Mouse (Mus musculus): ENCODE measurements around the gene Ifi203. TPM values are rescaled to one million over a fixed set of nuclear protein-coding genes. Genes with fewer than 3 reads are reported as not detected.
"Not testable (repeated sequence)": the region's sequence is repeated elsewhere in the genome, so short reads cannot be mapped to it uniquely, and the experiment has no call there.

Gene Ifi203
- polyA plus RNA-seq (2015; fragmentation: Nextera tagmentation; extraction: Ambion mirVana): 1.4 and 1.5 TPM in 2 replicates

- 39% methylated on average over 3 of the region's 3 CpGs for WGBS
- not testable (repeated sequence) for H3K27me3 ChIP-seq (ENCODE audit: control insufficient read depth, insufficient read depth, low read depth, low read length); H3K36me3 ChIP-seq (ENCODE audit: control insufficient read depth, insufficient read depth, low read length); H3K4me3 ChIP-seq (ENCODE audit: low read length); ATAC-seq (ENCODE audit: low read depth); H3K27ac ChIP-seq (ENCODE audit: low read length); H3K4me1 ChIP-seq (replicated peaks; ENCODE audit: control insufficient read depth, insufficient read depth, low read length); H3K4me2 ChIP-seq (ENCODE audit: low read depth, low read length); H3K9me3 ChIP-seq (ENCODE audit: control insufficient read depth, low read length); H3K9ac ChIP-seq (ENCODE audit: low read length)
Measured at GRCm38 (mm10) chr1:173941924-173942779, at the start of gene Ifi203, which contains the start of gene Mndal. Gene Ifi203, minus strand, starts transcription at chr1:173942672. Gene Mndal, minus strand, starts transcription at chr1:173942491.

- not testable (repeated sequence) for H3K27ac ChIP-seq (ENCODE audit: low read length); H3K9me3 ChIP-seq (ENCODE audit: control insufficient read depth, low read length); ATAC-seq (ENCODE audit: low read depth); H3K9ac ChIP-seq (ENCODE audit: low read length); H3K27me3 ChIP-seq (ENCODE audit: control insufficient read depth, insufficient read depth, low read depth, low read length); H3K4me2 ChIP-seq (ENCODE audit: low read depth, low read length); H3K36me3 ChIP-seq (ENCODE audit: control insufficient read depth, insufficient read depth, low read length); H3K4me3 ChIP-seq (ENCODE audit: low read length); H3K4me1 ChIP-seq (replicated peaks; ENCODE audit: control insufficient read depth, insufficient read depth, low read length)
- 70% methylated on average over 6 of the region's 6 CpGs for WGBS
Measured at GRCm38 (mm10) chr1:173982694-173983305, 40.3 kb upstream of the Ifi203 start, which contains the start of gene Ifi202b. Gene Ifi202b, minus strand, starts transcription at chr1:173982744.

GRCm38 (mm10) chr1:173981038-173981437 lies 38.6 kb upstream of the Ifi203 start:
- not testable (repeated sequence) for ATAC-seq (ENCODE audit: low read depth)
- 9% methylated on average over 3 of the region's 3 CpGs for WGBS

GRCm38 (mm10) chr1:173977622-173978021 lies 35.1 kb upstream of the Ifi203 start:
- Histone ChIP-seq H3K9me3 (ENCODE audit: control insufficient read depth, low read length) (no peaks in the 10 kb centered on the region), H3K27me3 (ENCODE audit: control insufficient read depth, insufficient read depth, low read depth, low read length) (no peaks in the 10 kb centered on the region), H3K4me1 (replicated peaks; ENCODE audit: control insufficient read depth, insufficient read depth, low read length) (no peaks in the 10 kb centered on the region), H3K9ac (ENCODE audit: low read length) (no peak overlapping the region), H3K4me2 (ENCODE audit: low read depth, low read length) (no peak overlapping the region), H3K27ac (ENCODE audit: low read length) (no peak overlapping the region), H3K4me3 (ENCODE audit: low read length) (no peak overlapping the region), H3K36me3 (ENCODE audit: control insufficient read depth, insufficient read depth, low read length) (no peaks in the 10 kb centered on the region)
- ATAC-seq (ENCODE audit: low read depth): no peak

More at GRCm38 (mm10) chr1:173981038-173981437, 38.6 kb upstream of the Ifi203 start:
- H3K9me3 ChIP-seq (ENCODE audit: control insufficient read depth, low read length); H3K4me3 ChIP-seq (ENCODE audit: low read length); H3K27ac ChIP-seq (ENCODE audit: low read length); H3K4me2 ChIP-seq (ENCODE audit: low read depth, low read length); H3K4me1 ChIP-seq (replicated peaks; ENCODE audit: control insufficient read depth, insufficient read depth, low read length); H3K36me3 ChIP-seq (ENCODE audit: control insufficient read depth, insufficient read depth, low read length); H3K27me3 ChIP-seq (ENCODE audit: control insufficient read depth, insufficient read depth, low read depth, low read length); H3K9ac ChIP-seq (ENCODE audit: low read length): not testable (repeated sequence)

- Histone ChIP-seq H3K9ac (ENCODE audit: low read length) (no peak overlapping the region), H3K4me3 (ENCODE audit: low read length) (no peak overlapping the region), H3K4me2 (ENCODE audit: low read depth, low read length) (no peak overlapping the region), H3K9me3 (ENCODE audit: control insufficient read depth, low read length) (no peaks in the 10 kb centered on the region), H3K36me3 (ENCODE audit: control insufficient read depth, insufficient read depth, low read length) (no peaks in the 10 kb centered on the region), H3K4me1 (replicated peaks; ENCODE audit: control insufficient read depth, insufficient read depth, low read length) (no peaks in the 10 kb centered on the region), H3K27me3 (ENCODE audit: control insufficient read depth, insufficient read depth, low read depth, low read length) (no peaks in the 10 kb centered on the region), H3K27ac (ENCODE audit: low read length) (no peak overlapping the region)
- no peak for ATAC-seq (ENCODE audit: low read depth)
Measured at GRCm38 (mm10) chr1:173973111-173973510, 30.6 kb upstream of the Ifi203 start.

- H3K9ac ChIP-seq (ENCODE audit: low read length); H3K36me3 ChIP-seq (ENCODE audit: control insufficient read depth, insufficient read depth, low read length); H3K4me1 ChIP-seq (replicated peaks; ENCODE audit: control insufficient read depth, insufficient read depth, low read length); H3K27me3 ChIP-seq (ENCODE audit: control insufficient read depth, insufficient read depth, low read depth, low read length); H3K27ac ChIP-seq (ENCODE audit: low read length); H3K4me3 ChIP-seq (ENCODE audit: low read length); H3K9me3 ChIP-seq (ENCODE audit: control insufficient read depth, low read length); ATAC-seq (ENCODE audit: low read depth); H3K4me2 ChIP-seq (ENCODE audit: low read depth, low read length): not testable (repeated sequence)
- WGBS: 62% methylated on average over 1 of the region's 1 CpGs
Measured at GRCm38 (mm10) chr1:173961491-173961890, 19.0 kb upstream of the Ifi203 start.

GRCm38 (mm10) chr1:173959998-173960397 lies 17.5 kb upstream of the Ifi203 start:
- H3K4me3 ChIP-seq (ENCODE audit: low read length); ATAC-seq (ENCODE audit: low read depth); H3K27me3 ChIP-seq (ENCODE audit: control insufficient read depth, insufficient read depth, low read depth, low read length); H3K36me3 ChIP-seq (ENCODE audit: control insufficient read depth, insufficient read depth, low read length); H3K4me2 ChIP-seq (ENCODE audit: low read depth, low read length); H3K4me1 ChIP-seq (replicated peaks; ENCODE audit: control insufficient read depth, insufficient read depth, low read length); H3K9ac ChIP-seq (ENCODE audit: low read length); H3K9me3 ChIP-seq (ENCODE audit: control insufficient read depth, low read length); H3K27ac ChIP-seq (ENCODE audit: low read length): not testable (repeated sequence)
- 67% methylated on average over 3 of the region's 3 CpGs for WGBS

- not testable (repeated sequence) for H3K4me2 ChIP-seq (ENCODE audit: low read depth, low read length); ATAC-seq (ENCODE audit: low read depth); H3K27ac ChIP-seq (ENCODE audit: low read length); H3K27me3 ChIP-seq (ENCODE audit: control insufficient read depth, insufficient read depth, low read depth, low read length); H3K4me3 ChIP-seq (ENCODE audit: low read length); H3K9me3 ChIP-seq (ENCODE audit: control insufficient read depth, low read length); H3K9ac ChIP-seq (ENCODE audit: low read length); H3K36me3 ChIP-seq (ENCODE audit: control insufficient read depth, insufficient read depth, low read length); H3K4me1 ChIP-seq (replicated peaks; ENCODE audit: control insufficient read depth, insufficient read depth, low read length)
- 35% methylated on average over 3 of the region's 3 CpGs for WGBS
Measured at GRCm38 (mm10) chr1:173955839-173956527, 13.5 kb upstream of the Ifi203 start.
